25 mouse cellular contexts compared by ENCODE assay signal in the genomic region with DNA sequence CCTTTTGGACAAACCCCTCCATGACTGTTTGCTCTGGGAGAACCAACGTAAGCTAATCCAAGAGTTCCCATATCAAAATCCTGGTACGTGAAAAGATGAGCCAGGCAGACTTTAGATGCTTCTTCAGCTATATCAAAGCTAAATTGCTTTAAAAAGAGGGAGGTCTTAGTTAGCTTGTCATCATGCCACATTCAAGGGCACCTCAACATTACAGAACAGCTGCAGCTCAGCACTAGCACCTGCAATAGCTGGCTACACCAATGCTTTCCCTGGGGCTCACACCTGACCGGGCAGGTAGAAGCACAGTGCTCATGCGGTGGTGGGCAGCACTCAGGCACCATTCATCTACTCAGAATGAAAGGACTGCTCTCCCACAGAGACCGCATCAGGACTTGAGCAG.
"Had no signal": no experiment of that assay in that cellular context is flagged by ENCODE, and none has a peak within 500 bp of the region (broad histone marks: within the 10 kb centered on the region; RNA-seq: fewer than 3 reads in every experiment).

No protein-coding gene starts in this region.

- H3K4me1 ChIP-seq: hindbrain, embryonic 10.5 days; hindbrain, embryonic 12.5 days; intestine, embryonic 15.5 days; limb, embryonic 10.5 days; limb, embryonic 12.5 days; liver, embryonic 13.5 days had no signal

- H3K27ac ChIP-seq: gastrocnemius, adult 2 months; heart, adult 2 months; hindbrain, embryonic 10.5 days; hindbrain, embryonic 12.5 days; hindbrain, embryonic 14.5 days; intestine, embryonic 15.5 days; layer of hippocampus, adult 2 months; left cerebral cortex, adult 2 months; limb, embryonic 10.5 days; limb, embryonic 12.5 days; liver, embryonic 13.5 days had no signal

- H3K27me3 ChIP-seq: hindbrain, embryonic 12.5 days; intestine, embryonic 15.5 days; limb, embryonic 12.5 days; liver, embryonic 13.5 days had no signal

- H3K9ac ChIP-seq: hindbrain, embryonic 12.5 days; hindbrain, embryonic 14.5 days; intestine, embryonic 15.5 days; limb, embryonic 12.5 days; liver, embryonic 13.5 days had no signal

- H3K4me2 ChIP-seq: heart, embryonic 11.5 days; hindbrain, embryonic 12.5 days; hindbrain, embryonic 14.5 days; intestine, embryonic 15.5 days; limb, embryonic 12.5 days; liver, embryonic 11.5 days; liver, embryonic 13.5 days had no signal

- H3K4me3 ChIP-seq: gastrocnemius, adult 2 months; heart, adult 2 months; hindbrain, embryonic 10.5 days; hindbrain, embryonic 12.5 days; intestine, embryonic 15.5 days; layer of hippocampus, adult 2 months; left cerebral cortex, adult 2 months; limb, embryonic 10.5 days; limb, embryonic 12.5 days; liver, embryonic 13.5 days had no signal

- H3K9me3 ChIP-seq: hindbrain, embryonic 10.5 days; hindbrain, embryonic 12.5 days; intestine, embryonic 15.5 days; limb, embryonic 10.5 days; limb, embryonic 12.5 days; liver, embryonic 13.5 days had no signal

- DNase-seq: gastrocnemius, adult 2 months; gastrocnemius, postnatal 14 days; heart, adult 2 months; heart, postnatal 10 days; heart, postnatal 4 days; kidney, adult 18-20 months; kidney, adult 8-10 months; kidney, postnatal 10 days; kidney, postnatal 25 days; kidney, postnatal 4 days; liver; liver, embryonic 13.5 days had no signal

- ATAC-seq: hindbrain, embryonic 16.5 days; inflammation-experienced regulatory T-cells, adult 6 months; intestine, embryonic 15.5 days; intestine, postnatal 0 days had no signal
